Mouse (Mus musculus): ENCODE results near the gene Sucla2. TPM values are rescaled to one million over a fixed set of nuclear protein-coding genes. Genes with fewer than 3 reads are reported as not detected.
"Not testable (repeated sequence)": the region's sequence is repeated elsewhere in the genome, so short reads cannot be mapped to it uniquely, and the experiment has no call there.

Gene Sucla2
- total RNA-seq, 2 experiments from 2014 or later, result 151 to 152 TPM

- DNase-seq (ENCODE audit: low spot score in 2 of 2), result no peak
- Histone ChIP-seq H3K27ac (no peak overlapping the region), H3K4me3 (no peak overlapping the region)
- peak; percentile 69 for TF ChIP-seq CTCF (conservative IDR thresholded peaks at IDR 0.05)
Measured at GRCm38 (mm10) chr14:73588080-73588479, 63.0 kb downstream of the Sucla2 start.

DNA sequence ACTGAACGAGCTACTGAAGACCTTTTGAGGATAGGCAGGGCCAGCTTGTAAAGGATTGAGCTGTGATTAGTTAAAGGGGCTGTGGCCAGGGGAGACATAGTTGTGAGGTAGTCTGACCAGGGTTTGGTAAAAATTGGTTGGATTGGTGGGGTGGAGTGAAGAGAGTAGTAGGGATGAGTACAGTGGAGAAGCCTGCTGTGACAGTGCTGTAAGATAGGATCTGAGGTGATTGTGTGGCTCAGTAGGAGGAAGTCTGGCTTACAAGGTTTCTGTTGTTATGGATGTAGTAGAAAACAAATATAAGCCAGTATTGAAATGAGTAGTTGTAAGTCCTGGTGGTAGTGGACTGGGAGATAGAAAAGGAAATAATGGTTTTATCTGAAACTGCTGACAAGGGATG is 67.0 kb downstream of the Sucla2 start:
- Histone ChIP-seq H3K27ac (no peak overlapping the region), H3K4me3 (no peak overlapping the region)
- DNase-seq (ENCODE audit: low spot score in 2 of 2), result no peak
- TF ChIP-seq CTCF (conservative IDR thresholded peaks at IDR 0.05), result no peak

DNA sequence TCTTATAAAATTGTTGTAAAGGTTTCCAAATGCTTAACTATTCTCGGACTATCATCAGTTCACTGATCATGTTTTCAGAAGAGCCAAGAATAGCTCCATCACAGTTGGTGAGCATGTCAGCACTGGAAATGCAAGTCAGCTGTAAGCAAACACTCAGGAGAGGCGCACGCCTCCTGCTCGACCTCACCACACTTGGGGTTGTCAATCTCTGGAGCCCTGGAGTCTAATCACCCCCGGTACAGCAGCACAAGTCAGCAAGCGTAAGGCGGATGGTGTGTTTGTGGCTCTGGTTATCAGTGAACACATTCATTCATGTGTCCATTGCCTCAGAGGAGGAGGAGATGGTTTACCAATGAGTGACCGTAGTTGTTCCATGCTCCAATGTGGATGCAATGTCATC is 74.6 kb downstream of the Sucla2 start:
- Histone ChIP-seq H3K4me3 (no peak overlapping the region), H3K27ac (no peak overlapping the region)
- TF ChIP-seq CTCF (conservative IDR thresholded peaks at IDR 0.05), result no peak
- no peak for DNase-seq (ENCODE audit: low spot score in 2 of 2)

DNA sequence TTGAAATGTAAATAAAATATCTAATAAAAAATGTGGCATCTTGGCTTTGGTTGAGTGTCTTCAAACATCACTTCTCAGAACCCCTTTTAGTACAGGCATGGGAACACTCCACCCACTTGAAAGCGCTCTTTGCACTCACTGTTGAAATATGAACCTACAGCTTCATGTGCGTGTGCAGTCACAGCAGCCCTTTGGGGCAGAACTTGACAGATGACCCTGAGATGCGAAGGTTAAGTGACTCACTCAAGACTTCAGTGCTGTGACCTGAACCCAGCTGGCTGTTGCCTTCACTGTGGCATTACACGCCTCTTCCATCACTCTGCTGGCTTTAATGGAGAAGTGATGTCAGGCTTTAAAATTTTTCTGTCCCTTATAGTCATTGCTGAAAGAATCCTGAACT is 82.6 kb downstream of the Sucla2 start:
- no peak for DNase-seq (ENCODE audit: low spot score in 2 of 2)
- TF ChIP-seq CTCF (conservative IDR thresholded peaks at IDR 0.05), result no peak
- no peak overlapping the region for H3K4me3 ChIP-seq
- no peak overlapping the region for H3K27ac ChIP-seq

DNA sequence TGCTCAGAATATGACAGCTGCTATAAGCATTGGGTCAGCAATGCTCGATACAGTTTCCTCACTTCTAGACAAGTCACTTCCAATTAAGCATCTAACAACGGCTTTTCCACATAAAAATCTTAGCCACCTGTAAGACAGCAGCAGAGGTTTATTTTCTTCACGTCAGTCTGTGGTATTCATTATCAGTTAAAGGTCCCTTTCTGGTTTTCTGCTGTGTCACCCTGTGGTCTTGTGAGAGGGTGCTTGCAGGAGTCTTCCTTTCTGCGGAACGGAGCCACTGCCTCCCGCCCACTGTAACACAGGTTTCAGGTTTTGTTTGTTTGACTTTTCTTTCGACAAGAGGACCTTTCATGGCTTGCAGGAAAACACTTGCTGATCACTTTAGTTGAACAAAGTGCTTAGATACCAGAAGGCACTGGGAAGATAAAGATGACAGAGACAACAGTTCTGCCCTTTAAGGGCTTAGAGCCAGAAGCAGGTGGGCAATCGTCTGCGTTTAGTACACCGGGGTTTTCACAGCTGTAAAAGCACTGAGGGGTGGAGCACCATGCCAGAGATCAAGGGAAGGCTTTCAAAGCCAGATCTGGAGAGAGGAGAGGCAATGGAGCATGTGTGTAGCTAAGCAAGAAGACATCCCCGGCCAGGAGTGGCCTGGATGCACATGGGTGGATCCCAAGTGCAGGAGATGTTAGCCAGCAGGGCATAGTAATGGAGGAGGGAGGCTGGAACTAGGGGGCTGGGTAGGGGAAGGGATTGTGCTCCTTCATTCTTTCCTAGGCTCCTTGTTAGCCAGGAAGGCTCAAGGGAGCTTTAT is 83.8 kb downstream of the Sucla2 start:
- DNase-seq (ENCODE audit: low spot score in 2 of 2), result no peak
- no peak for TF ChIP-seq CTCF (conservative IDR thresholded peaks at IDR 0.05)
- H3K27ac ChIP-seq, result no peak overlapping the region
- no peak overlapping the region for H3K4me3 ChIP-seq

- DNase-seq (ENCODE audit: low spot score in 2 of 2); H3K4me3 ChIP-seq; H3K27ac ChIP-seq: not testable (repeated sequence)
Measured at GRCm38 (mm10) chr14:73614961-73615360, 89.8 kb downstream of the Sucla2 start.

DNA sequence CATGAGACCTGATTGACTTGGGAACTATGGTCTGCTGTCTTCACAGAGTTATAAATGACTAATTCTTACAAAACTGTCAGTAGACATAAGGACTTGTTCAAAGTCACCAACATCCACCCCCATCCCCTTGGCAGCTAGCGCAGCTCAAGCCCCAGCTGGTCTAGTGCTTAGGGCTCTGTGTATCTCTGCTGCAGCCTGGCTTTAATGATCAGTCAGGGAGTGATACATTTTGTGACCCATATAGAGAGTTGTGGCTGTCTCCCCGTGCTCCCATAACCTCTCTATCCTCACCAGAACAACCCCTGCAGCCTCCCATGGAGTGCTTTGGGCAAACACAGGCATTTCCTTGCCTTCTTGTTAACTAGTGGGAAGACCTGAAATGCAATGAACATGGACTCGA is 95.8 kb downstream of the Sucla2 start:
- peak; percentile 46 to 63 for DNase-seq (ENCODE audit: low spot score in 2 of 2)
- peak overlapping the region; percentile 85 for H3K27ac ChIP-seq
- no peak for TF ChIP-seq CTCF (conservative IDR thresholded peaks at IDR 0.05)
- H3K4me3 ChIP-seq, result no peak overlapping the region

GRCm38 (mm10) chr14:73622988-73623387 is 97.9 kb downstream of the Sucla2 start:
- no peak for TF ChIP-seq CTCF (conservative IDR thresholded peaks at IDR 0.05)
- no peak for DNase-seq (ENCODE audit: low spot score in 2 of 2)
- H3K4me3 ChIP-seq, result no peak overlapping the region
- no peak overlapping the region for H3K27ac ChIP-seq

- peak; percentile 50 for TF ChIP-seq CTCF (conservative IDR thresholded peaks at IDR 0.05)
- no peak for DNase-seq (ENCODE audit: low spot score in 2 of 2)
- Histone ChIP-seq H3K4me3 (no peak overlapping the region), H3K27ac (no peak overlapping the region)
Measured at GRCm38 (mm10) chr14:73625469-73625868, 100.3 kb downstream of the Sucla2 start.

DNA sequence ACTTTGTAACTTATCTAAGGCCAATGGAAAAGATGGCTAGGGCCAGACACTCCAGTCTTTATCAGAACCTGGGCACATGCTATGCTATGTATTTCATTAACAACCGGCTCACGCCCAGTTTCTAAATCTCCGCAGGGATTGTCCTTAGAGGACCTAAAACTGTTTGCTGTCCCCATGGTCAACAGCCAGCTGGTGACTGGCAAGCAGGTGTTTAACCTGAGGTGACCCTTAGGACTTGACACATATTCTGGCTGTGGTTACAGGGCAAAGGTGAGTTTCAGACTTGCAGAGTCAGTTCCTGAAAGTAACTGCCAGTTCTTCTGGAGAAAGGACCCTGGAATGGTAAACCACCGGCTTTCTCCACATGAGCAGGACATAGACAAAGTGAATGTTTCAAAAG is 106.4 kb downstream of the Sucla2 start:
- H3K4me3 ChIP-seq, result no peak overlapping the region
- TF ChIP-seq CTCF (conservative IDR thresholded peaks at IDR 0.05), result no peak
- H3K27ac ChIP-seq, result no peak overlapping the region
- DNase-seq (ENCODE audit: low spot score in 2 of 2), result no peak

GRCm38 (mm10) chr14:73632648-73633263 is 107.6 kb downstream of the Sucla2 start:
- no peak for TF ChIP-seq CTCF (conservative IDR thresholded peaks at IDR 0.05)
- Histone ChIP-seq H3K27ac (no peak overlapping the region), H3K4me3 (no peak overlapping the region)
- DNase-seq (ENCODE audit: low spot score in 2 of 2), result peak; percentile 44 to 48

- no peak for TF ChIP-seq CTCF (conservative IDR thresholded peaks at IDR 0.05)
- no peak overlapping the region for H3K27ac ChIP-seq
- no peak overlapping the region for H3K4me3 ChIP-seq
- DNase-seq (ENCODE audit: low spot score in 2 of 2), result no peak
Measured at GRCm38 (mm10) chr14:73634356-73634755, 109.2 kb downstream of the Sucla2 start.

DNA sequence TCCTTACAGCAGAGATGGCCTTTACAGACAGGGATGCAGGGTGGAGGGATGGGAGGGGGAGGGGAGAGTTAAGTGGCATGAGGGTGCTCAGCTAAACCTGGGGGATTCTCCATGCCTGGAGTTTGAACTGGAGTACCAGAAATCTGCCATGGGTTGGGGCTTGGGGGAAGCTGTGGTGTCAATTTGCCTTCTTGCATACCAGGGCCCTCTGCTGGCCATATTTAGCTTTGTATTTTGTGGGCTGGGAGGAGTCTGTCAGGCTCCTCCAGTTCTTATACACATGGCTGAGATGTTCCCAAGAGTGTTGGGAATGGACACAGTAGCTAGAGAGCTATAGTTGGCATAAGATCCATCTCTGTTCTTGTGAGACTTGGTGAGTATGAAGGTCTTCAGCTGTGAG is 112.3 kb downstream of the Sucla2 start:
- peak; percentile 34 for TF ChIP-seq CTCF (conservative IDR thresholded peaks at IDR 0.05)
- Histone ChIP-seq H3K4me3 (no peak overlapping the region), H3K27ac (no peak overlapping the region)
- DNase-seq (ENCODE audit: low spot score in 2 of 2), result no peak

Other genes starting within 250 kb of the Sucla2 start
- gene Rb1, start 199.5 kb upstream of the Sucla2 start, total RNA-seq (2021), result 10 to 100 TPM; 32.0 to 40.5 TPM
- gene Itm2b, start 140.0 kb upstream of the Sucla2 start, total RNA-seq (2021), result 1,000 to 10,000 TPM in 1 of 2 experiments, 100 to 1,000 TPM in 1; 989 to 1,035 TPM
- 10 to 100 TPM; 31.7 to 35.4 TPM for gene Med4, start 15.3 kb upstream of the Sucla2 start, total RNA-seq (2021)
- gene Nudt15, start 22.9 kb downstream of the Sucla2 start, total RNA-seq (2021), result 1 to 10 TPM; 4.8 to 7.7 TPM
- gene Gm21750, start 135.9 kb downstream of the Sucla2 start, total RNA-seq (2021), result not detected